Mouse (Mus musculus): Measurements from ENCODE around the gene Nrros.
"Not testable (repeated sequence)": the region's sequence is repeated elsewhere in the genome, so short reads cannot be mapped to it uniquely, and the experiment has no call there.

The Nrros gene

DNA sequence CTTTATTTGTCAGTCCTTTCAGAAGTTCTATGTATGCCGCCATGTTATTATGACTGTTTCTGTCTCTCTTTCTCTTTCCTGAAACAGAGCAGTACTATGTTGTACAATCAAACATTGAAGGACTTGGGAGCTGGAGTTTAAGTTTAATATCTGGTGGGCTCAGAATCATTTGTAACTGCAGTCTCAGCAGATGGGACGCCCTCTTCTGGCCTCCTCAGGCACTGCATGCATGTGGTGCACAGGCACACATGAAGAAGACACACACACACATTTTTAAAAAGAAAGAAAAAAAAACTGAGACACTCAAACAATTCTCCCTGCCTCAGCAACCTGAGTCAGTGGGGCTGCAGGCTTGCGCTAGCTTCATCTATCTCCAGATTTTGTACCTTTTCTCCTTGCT lies 44.9 kb downstream of the Nrros start:
- no peak for DNase-seq (ENCODE audit: extremely low read depth, insufficient read length, low spot score)

DNA sequence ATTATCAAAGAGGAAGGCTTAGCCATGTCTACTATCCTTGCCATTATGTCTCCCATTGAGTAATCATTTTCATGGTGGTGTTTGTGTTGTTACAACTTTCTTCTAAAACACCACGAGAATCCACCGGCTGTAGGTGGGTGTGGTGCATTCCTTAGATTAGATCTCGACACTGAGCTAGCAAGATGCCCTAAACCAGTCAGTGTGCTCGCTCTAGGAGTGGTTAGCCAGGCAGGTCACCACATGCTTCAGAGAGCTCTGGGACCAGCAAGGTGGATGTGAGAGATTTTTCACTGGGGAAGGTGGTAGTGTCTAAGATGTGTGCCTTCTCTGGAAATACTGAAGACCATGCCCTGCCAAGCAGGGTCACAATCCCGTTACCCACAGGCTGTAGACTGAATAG lies 49.2 kb downstream of the Nrros start:
- no peak for DNase-seq (ENCODE audit: extremely low read depth, insufficient read length, low spot score)

DNA sequence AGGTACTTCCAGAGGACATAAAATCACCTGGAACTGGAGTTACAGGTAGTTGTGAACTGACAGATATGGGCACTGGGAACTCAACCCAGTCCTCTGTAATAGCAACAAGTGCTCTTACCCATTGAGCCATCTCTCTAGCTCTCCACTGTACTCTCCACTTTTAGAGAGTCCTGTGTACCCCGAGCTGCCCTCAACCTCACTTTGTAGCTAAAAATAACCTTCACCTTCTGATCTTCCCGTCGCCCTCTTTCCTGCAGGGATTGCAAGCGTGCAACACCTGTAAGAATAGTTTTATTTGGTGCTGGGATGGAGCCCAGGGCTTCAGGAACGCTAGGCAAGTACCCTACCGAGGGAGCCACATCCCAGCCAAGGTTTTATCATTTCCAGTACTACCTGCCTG lies 49.6 kb downstream of the Nrros start:
- no peak for DNase-seq (ENCODE audit: extremely low read depth, insufficient read length, low spot score)

DNA sequence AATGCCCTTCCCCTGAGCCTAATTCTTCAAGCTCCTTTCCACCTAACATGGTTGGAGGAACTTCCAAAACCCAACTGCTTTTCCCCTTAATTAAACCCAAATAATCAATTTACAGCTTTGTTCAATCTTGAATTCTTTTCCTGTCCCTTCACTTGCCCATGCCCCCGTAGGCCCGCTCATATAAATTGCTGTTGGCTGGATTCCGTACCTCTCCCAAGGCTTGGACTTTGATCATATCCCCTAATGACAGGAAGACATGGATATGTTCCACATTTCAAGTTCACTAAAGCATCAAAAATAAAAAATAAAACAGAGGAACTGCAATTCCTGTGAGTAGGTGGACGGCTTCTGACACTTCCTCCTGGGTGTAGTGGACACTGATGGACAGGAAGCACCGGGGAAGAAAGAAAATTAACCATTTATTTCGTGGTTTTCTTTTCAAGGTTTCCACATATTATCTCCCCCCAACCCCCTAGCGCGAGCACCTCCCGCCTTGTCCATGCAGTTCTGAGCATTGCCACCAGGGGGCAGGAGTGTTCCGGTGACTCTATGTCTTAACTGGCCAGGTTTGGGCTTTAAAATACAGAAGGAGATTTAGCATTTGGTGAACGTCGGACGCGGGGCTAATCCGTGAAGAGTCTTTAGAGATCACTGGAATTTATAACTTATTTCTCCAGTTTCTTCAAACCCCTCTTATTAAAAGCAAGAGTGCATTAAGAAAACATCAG lies 50.3 kb downstream of the Nrros start:
- DNase-seq (ENCODE audit: extremely low read depth, insufficient read length, low spot score): peak; percentile 59

DNA sequence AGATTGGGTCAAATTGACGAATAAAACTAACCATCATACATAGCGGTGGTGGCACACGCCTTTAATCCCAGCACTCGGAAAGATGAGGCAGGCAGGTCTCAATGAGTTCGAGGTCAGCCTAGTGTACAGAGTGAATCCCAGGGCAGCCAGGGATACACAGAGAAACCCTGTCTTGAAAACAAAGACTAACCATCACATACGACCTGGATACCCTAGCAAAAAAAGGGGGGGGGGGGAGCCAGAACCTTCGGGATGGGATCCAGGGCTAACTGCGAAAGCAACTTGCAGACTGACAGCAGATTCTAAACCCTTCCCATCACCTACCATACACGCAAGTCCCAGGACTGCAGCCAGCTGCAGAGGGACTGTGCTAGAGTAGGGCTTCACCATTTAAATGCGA lies 51.0 kb downstream of the Nrros start:
- no peak for DNase-seq (ENCODE audit: extremely low read depth, insufficient read length, low spot score)

DNA sequence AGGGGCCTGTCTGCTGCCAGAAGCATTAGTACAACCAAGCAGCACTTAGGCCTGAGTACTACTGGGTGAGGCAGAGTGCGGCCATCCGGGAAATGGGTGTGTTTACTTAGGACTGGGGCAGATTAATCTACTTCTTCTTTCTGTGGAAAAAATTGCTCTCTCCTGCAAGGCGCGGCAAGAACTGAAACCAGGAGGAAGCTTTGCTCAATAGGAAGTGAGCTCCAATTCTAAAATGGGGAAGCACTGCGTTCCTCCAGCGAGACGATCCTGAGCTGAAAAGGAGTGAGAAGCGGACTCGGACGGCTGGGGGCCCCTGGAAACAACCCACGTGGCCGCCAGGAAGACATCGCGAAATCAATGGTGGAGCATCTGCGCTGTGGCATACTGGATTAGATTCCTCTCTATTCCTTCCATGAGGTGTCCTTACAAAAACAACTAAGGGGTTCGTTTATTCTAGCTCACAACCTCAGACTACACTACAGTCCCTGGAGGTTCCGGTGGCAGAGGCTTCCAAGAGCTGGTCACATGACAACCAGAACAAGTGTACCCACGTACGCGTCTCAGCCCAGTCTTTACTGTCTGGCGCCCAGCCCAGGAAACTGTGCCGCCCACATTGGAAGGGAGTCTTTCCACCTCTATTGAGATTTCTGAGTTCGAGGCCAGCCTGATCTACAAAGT lies 51.7 kb downstream of the Nrros start:
- no peak for DNase-seq (ENCODE audit: extremely low read depth, insufficient read length, low spot score)

DNA sequence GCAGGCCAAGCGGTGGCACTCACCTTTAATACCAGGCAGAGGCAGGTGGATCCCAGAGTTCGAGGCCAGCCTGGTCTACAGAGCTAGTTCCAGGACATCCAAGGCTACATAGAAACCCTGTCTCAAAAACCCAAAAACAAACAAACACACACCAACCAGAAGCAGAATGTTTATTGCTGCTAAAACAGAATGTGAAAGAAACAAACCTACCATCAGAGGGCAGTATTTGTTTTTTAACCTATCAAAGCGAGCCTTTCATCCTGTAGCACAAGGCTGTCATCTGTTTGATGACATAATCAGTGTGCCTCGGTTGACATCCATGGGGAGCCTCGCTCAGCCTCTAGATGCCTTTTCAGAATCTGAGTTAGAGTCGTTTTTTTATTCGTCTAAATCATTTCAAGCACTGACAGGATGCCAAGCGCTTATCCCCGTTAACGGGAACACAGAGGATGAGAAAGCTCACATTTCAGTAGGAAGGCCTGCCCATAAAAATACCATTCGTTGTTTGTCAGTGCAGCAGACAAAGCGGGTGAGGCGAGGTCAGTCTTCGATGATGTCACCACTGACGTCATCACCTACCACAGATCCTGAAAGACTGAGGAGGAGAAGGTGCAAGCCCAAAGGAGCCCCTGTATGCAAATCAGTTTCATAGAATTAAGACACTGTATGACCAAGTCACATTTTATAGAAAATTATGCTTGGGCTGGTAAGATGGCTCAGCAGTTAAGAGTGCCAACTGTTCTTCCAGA lies 54.3 kb downstream of the Nrros start:
- no peak for DNase-seq (ENCODE audit: extremely low read depth, insufficient read length, low spot score)

DNA sequence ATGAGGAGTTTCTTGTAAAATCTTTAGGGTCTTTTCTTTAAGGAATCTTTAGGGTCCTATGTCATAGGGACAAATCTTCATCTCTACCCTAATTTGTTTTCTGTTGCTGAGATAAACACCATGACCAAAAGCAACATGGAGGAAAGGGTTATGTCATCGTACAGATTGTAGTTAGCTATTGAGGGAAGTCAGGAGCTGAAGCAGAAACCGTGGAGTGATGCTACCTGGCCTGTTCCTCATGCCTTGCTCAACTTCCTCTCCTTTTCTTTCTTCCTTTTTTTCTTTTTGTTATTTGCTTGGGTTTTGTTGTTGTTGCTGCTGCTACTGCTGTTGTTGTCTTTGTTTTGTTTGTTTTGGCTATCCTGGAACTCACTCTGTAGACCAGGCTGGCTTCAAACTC lies 56.8 kb downstream of the Nrros start:
- DNase-seq (ENCODE audit: extremely low read depth, insufficient read length, low spot score): no peak

DNA sequence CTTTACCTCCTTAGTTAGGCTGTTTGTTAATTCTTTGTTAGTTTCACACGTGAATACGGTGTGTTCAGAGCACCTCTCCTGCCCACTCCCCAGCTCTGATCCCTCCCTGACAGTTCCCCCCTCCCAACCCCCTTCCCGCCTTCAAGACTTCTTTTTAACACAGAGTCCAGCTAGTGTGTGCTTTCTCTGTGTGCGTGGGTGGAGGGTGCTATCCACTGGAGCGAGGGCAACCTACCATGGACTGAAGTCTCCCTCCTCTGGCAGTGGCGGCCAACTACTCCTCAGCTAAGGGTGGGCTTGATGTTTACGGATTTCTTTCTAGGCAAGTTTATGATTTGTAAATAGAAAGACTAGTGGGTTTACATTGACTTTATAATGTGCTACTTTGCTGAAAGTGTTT lies 57.2 kb downstream of the Nrros start:
- DNase-seq (ENCODE audit: extremely low read depth, insufficient read length, low spot score): no peak

DNA sequence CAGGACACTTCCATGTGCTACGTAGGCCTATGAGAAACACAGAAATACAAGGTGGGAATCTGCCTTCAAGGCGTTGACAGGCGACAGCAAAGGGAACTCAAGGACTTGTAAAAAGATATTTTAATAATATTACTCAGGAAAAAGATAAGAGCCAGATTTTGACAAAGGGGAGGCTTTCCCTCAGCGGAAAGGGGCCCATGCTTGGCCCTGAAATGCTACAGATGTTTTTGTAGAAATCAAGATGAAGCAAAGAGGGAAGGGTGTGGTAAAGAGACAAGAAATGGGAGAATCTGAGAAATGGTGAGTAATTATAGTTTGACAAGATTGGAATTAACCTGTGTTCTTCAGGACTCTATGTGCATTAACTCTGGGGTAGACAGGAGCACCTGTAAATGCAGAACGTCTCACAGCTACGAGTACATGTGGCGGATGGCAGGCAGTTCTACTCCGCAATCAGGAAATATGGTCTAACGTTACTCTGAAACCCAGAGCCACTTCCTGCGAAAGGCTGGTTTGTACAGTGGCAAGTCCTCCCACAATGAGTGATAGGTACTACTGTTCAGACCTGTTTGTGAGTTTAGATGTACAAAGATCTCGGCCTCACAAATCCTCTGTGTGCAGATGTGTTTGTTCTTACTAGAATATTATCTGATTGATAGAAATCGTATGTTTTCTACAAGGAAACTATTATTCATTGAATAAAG lies 57.9 kb downstream of the Nrros start:
- DNase-seq (ENCODE audit: extremely low read depth, insufficient read length, low spot score): no peak

DNA sequence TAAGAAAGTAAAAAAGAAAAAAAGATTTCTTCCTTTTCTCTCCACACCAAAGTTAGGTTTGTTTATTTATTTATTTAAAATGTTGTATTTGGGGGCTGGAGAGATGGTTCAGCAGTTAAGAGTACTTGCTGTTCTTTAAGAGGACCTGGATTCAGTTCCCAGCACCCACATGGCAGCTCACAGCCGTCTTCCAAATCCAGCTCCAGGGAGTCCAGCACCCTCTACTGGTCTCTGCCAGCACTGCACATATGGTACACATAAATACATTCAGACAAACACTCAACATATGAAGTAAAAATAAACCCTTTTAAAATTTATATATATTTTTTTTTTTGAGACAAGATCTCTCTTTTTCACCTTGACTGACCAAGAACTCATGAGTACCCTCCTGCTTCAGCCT lies 59.7 kb downstream of the Nrros start:
- DNase-seq (ENCODE audit: extremely low read depth, insufficient read length, low spot score): no peak

DNA sequence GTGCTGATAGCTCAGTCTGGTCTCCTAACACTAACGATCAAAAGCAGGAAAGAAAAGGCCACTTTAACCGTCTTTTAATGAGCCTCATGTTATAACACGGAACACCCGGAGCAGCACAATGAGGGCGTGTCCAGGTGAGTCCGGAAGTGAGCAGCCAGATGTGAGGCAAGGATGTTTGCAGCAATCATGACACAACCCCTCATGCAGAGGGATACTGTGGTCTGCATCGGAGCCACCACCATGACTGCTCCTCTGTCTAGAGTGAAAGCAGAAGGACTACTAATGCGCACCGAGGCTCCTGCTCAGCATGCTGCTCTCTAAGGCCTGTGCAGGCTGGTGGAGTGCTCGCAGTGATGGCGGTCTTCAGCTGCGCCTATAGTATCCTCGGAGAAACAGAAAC lies 63.1 kb downstream of the Nrros start:
- no peak for DNase-seq (ENCODE audit: extremely low read depth, insufficient read length, low spot score)

DNA sequence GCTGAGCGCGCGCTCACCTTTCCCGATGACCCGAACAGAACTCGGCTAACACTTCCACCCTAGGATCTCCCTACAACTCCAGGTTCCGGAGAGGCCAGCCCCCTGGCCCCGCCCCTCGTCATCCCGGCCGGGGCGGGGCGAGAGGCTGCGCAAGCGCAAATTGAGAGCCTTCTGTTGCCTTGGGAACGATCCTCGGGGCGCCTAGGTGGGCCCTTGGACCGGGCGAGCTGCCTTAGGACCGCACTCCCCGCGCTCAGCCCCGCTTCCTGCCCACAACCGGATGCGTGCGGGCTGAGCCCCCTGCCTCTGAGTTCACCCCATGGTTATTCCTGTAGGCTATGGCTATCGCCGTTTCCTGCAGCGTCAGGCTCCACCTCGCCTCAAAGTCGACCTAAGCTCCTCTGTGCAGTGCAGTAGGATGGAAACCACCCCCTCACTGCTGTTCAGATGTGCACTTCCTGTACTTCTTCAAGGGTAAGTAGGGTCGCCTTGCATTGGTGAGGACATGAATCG lies 65.7 kb downstream of the Nrros start, which contains the start of the genes Pigx and Cep19:
Gene Pigx, minus strand, starts transcription at position 103 of the 513 bp plus-strand sequence.
Gene Cep19, plus strand, starts transcription at position 163 of the 513 bp plus-strand sequence.
- peak; percentile 99 for DNase-seq (ENCODE audit: extremely low read depth, insufficient read length, low spot score)

DNA sequence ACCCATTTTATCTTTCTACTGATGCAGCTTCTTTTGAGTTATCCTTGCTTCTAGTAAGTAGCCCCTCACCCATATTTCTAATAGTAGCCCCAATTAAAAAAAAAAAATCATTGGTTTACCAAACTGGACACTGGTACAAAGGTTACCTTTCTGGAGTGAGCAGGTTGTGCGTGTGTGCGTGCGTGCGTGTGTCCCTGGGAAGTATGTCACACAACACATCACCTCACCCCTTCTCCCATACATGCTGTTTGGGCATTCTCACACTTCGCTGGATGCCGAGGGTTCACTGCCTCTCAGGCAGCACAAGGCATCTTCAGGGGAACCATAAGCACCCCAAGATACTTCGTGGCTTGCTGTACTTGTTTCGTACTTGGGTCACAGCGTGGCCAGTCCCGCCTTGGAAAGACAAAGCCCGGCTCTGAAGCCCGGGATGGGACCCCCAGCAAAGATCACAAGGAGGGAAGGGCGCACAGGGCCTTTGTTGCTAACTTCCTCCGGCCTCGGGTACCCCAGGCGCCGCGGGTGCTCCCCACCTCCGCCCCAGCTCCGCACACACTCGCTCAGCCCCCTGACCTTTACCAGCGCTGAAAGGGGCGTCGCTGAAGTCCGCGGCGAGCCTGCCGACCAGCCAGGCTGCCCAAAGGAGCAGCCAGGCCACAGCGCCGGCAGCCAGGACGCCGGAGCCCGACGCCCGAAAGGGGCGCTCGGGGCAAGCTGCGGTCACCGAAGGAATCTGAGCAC lies 66.3 kb downstream of the Nrros start:
- no peak for DNase-seq (ENCODE audit: extremely low read depth, insufficient read length, low spot score)

DNA sequence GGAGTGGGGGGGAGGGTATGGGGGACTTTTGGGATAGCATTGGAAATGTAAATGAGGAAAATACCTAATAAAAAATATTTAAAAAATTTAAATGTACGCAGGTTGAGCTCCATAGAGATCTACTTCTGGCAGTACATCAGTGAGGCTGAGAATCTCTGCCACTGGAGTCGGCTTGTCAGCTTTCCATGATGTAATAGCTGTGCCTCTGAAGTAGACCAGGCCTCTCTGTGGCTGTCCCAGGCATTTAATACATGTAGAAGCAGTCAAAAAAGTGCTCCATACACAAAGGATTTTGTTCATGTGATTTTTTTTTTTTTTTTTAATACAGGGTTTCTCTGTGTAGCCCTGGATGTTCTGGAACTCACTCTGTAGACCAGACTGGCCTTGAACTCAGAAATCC lies 67.6 kb downstream of the Nrros start:
- DNase-seq (ENCODE audit: extremely low read depth, insufficient read length, low spot score): not testable (repeated sequence)

Data from 3134 (cell line).